Mouse (Mus musculus) E14TG2a.4 (cell line): Measurements from ENCODE around the gene Ep300.
"Not testable (repeated sequence)": the region's sequence is repeated elsewhere in the genome, so short reads cannot be mapped to it uniquely, and the experiment has no call there.

Experiments
- H3K27me3 ChIP-seq: 2 replicates; pipeline ENCODE4 v1.6.1; 2014; ENCODE audit warnings: low read length, control low read depth; ENCODE audit not compliant: insufficient read depth
- H3K36me3 ChIP-seq: 2 replicates; pipeline ENCODE4 v1.6.1; 2014; ENCODE audit warnings: low read length, control low read depth; ENCODE audit not compliant: insufficient read depth
- H3K4me1 ChIP-seq: replicated peaks from 2 replicates; pipeline ENCODE4 v1.6.1; 2014; ENCODE audit warnings: low read depth, low read length, control low read depth
- H3K4me3 ChIP-seq: replicated peaks from 2 replicates; pipeline ENCODE4 v1.5.1; 2014; ENCODE audit warnings: mild to moderate bottlenecking, low read length
- H3K9me3 ChIP-seq: 2 replicates; pipeline ENCODE4 v1.6.1; 2014; ENCODE audit warnings: low read length, control low read depth
- CTCF ChIP-seq: conservative IDR thresholded peaks from 2 replicates; pipeline ENCODE4 v1.5.1; 2014; ENCODE audit warnings: low read length

Gene Ep300

DNA sequence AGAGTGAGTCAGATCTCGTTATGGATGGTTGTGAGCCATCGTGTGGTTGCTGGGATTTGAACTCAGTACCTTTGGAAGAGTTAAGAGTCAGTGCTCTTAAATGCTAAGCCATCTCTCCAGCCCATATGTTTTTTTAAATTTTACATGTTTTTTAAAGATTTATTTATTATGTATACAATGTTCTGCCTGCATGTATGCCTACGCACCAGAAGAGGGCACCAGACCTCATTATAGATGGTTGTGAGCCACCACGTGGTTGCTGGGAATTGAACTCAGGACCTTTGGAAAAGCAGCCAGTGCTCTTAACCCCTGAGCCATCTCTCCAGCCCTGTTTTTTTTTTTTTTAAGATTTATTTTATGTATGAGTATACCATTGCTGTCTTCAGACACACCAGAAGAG is 116.2 kb downstream of the Ep300 start:
- Histone ChIP-seq H3K27me3 (peaks cover 10% of the 10 kb centered on the region), H3K36me3 (peaks cover 45% of the 10 kb centered on the region), H3K4me1 (peaks cover 71% of the 10 kb centered on the region)
- peak; percentile 55 for TF ChIP-seq CTCF
- H3K9me3 ChIP-seq, H3K4me3 ChIP-seq: not testable (repeated sequence)
